Mouse (Mus musculus): ENCODE results near the gene Clec10a.

Clec10a gene

DNA sequence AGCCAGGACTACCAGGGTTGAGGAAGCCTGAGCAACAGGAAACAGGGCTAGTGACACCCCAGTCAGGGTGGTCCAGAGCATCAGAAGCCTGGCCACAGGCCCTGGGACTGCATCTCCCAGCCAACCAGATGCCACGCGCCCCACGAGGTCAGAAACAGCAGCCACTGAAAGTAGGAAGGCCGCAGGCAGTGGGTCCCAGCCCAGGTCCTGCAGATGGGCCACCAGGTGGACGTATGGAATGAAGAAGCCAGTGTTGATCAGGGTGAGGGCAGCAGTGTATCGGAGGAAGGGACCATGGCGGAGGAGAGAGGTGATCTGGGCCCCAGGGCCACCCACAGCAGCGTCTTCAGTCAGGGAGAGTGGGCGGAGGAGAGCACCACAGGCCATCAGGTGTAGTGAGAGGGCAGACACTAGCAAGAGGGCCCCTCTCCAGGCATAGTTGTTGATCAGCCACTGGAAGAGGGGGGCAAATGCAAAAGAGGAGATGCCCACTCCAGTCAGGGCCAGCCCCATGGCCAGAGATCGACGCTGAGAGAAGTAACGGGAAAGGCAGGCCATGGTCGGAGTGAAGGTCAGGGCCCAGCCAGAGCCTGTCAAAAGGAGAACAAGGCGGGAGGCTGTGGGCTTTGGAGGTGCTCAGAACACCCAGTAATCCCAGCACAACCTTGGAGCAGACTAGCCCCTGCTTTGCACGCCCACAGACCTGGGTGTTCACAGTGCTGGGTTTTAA, 62.9 kb downstream of the Clec10a start:
- peak; percentile 53 for DNase-seq

DNA sequence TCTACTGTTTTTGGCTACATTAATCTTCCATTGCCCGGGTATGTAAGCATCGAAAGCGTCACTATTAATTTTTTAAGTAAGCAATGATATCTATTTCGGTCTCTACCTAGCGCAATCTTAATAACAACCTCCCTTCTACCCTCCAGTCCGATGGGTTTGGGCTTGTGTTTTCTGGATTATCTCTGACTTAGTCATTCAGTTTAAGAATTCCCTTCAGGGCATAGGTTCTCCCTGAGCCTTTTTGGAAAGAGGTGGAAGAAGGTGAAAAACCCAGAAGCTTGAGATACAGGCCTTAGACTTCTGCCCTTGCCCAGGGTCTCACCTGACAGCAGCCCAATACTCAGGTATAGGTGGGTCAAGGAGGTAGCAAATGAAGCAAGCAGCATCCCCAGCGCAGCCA, 63.9 kb downstream of the Clec10a start:
- DNase-seq, result no peak

DNA sequence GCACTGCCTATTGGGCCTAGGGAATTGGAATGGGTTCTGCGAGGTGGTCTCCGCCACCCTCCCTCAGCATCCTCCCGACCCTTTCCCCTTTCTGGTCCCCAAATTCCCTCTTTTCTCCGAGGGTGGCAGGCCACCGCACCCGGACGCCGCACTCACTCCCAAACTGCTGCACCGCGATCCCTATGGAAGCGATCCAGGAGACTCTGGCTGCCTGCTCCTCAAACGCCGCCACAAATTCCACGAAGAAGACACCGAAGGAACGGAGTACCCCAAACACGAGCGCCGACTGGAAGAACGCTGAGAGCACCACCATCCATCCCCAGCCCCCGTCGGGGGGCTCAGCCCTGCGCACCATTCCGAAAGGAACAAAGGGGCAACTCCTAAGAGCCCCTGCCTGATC, 64.3 kb downstream of the Clec10a start:
- DNase-seq, result no peak
